Mouse (Mus musculus) heart, embryonic 13.5 days (tissue): Measurements from ENCODE around the gene 4922502D21Rik. TPM values are rescaled to one million over a fixed set of nuclear protein-coding genes. Genes with fewer than 3 reads are reported as not detected.
"Not testable (repeated sequence)": the region's sequence is repeated elsewhere in the genome, so short reads cannot be mapped to it uniquely, and the experiment has no call there.

Source experiments
- ATAC-seq: fragments of 200-750 bp; cut with Nextera tagmentation; 2 replicates; pipeline ENCODE4 v1.8.0; 2017; ENCODE audit warnings: moderate TSS enrichment; ENCODE audit not compliant: insufficient number of reproducible peaks, low FRiP score, low TSS enrichment; ENCODE audit errors: extremely low read depth
- H3K27ac ChIP-seq: fragments of 300-500 bp; sonication (generic); replicated peaks from 2 replicates; pipeline ENCODE4 v1.5.1; 2015; ENCODE audit warnings: moderate library complexity, mild to moderate bottlenecking, inconsistent platforms
- H3K27me3 ChIP-seq: fragments of 300-500 bp; sonication (generic); replicated peaks from 2 replicates; pipeline ENCODE4 v1.6.1; 2015; ENCODE audit warnings: mild to moderate bottlenecking, inconsistent platforms
- H3K36me3 ChIP-seq: fragments of 300-500 bp; sonication (generic); 2 replicates; pipeline ENCODE4 v1.6.1; 2015; ENCODE audit warnings: mild to moderate bottlenecking, inconsistent platforms
- H3K4me1 ChIP-seq: fragments of 300-500 bp; sonication (generic); 2 replicates; pipeline ENCODE4 v1.6.1; 2015; ENCODE audit warnings: inconsistent platforms
- H3K4me2 ChIP-seq: fragments of 300-500 bp; sonication (generic); 2 replicates; pipeline ENCODE4 v1.6.1; 2015; ENCODE audit warnings: inconsistent platforms, mild to moderate bottlenecking, moderate library complexity
- H3K4me3 ChIP-seq: fragments of 300-500 bp; sonication (generic); 2 replicates; pipeline ENCODE4 v1.5.1; 2015; ENCODE audit warnings: moderate library complexity, mild to moderate bottlenecking, inconsistent platforms
- H3K9ac ChIP-seq: fragments of 300-500 bp; sonication (generic); 2 replicates; pipeline ENCODE4 v1.6.1; 2015; ENCODE audit warnings: inconsistent platforms, mild to moderate bottlenecking, moderate library complexity
- H3K9me3 ChIP-seq: fragments of 300-500 bp; sonication (generic); 2 replicates; pipeline ENCODE4 v1.6.1; 2016; ENCODE audit warnings: inconsistent platforms
- WGBS: fragments of 180-500 bp; shearing (Covaris S2); methylation state at CpG from one replicate; pipeline ENCODE4 v1.1.7; 2015; ENCODE audit warnings: mixed read lengths; 5-methylcytosine and 5-hydroxymethylcytosine counted together
- polyA plus RNA-seq: library from polyadenylated mRNA; unstranded; fragments of >200 nt; fragmentation: Nextera tagmentation; extraction: Ambion mirVana; gene quantifications from 2 replicates; pipeline ENCODE4 v1.2.1, GENCODE M21; 2015

4922502D21Rik gene
- polyA plus RNA-seq, 1 experiment from 2014 or later, result not detected

GRCm38 (mm10) chr6:129344408-129344807, 12.8 kb upstream of the 4922502D21Rik start:
- Histone ChIP-seq H3K9me3 (peaks cover 3% of the 10 kb centered on the region; the same call in 1 of the 2 replicates), H3K4me2 (no peak overlapping the region), H3K9ac (no peak overlapping the region), H3K4me3 (no peak overlapping the region), H3K36me3 (no peaks in the 10 kb centered on the region), H3K27ac (no peak overlapping the region), H3K4me1 (no peaks in the 10 kb centered on the region), H3K27me3 (no peaks in the 10 kb centered on the region)
- WGBS, result 64% methylated on average over 3 of the region's 3 CpGs
- no peak for ATAC-seq

- H3K9me3 ChIP-seq, H3K9ac ChIP-seq, H3K4me2 ChIP-seq, H3K4me3 ChIP-seq, H3K27me3 ChIP-seq, H3K36me3 ChIP-seq, H3K27ac ChIP-seq, ATAC-seq, H3K4me1 ChIP-seq: not testable (repeated sequence)
- WGBS, result 74% methylated on average over 4 of the region's 4 CpGs
Measured at GRCm38 (mm10) chr6:129342391-129342790, 10.8 kb upstream of the 4922502D21Rik start, which contains the start of gene Clec12a. Gene Clec12a (plus strand): TSS chr6:129342691.

DNA sequence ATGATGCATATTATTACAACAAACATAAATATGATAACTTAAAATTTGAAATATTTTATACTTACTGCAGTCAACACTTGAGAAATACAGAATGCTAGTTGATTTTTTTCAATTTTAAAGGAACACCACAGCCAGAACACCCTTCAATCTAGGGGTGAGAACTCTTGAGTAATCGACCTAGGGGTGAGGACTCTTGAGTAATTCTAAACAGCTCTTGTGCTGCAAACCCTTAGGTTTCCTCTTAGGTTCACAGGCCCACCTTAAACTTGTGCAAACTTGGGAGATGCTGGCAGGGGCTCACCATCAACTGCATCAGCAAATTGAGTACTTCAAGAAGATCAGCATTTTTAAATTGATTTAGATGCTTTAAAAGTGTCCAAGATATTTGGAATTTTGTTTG, 6.2 kb upstream of the 4922502D21Rik start:
- Histone ChIP-seq H3K4me3 (no peak overlapping the region), H3K27ac (no peak overlapping the region), H3K9me3 (no peaks in the 10 kb centered on the region), H3K4me1 (no peaks in the 10 kb centered on the region), H3K36me3 (no peaks in the 10 kb centered on the region), H3K9ac (no peak overlapping the region), H3K27me3 (no peaks in the 10 kb centered on the region), H3K4me2 (no peak overlapping the region)
- no peak for ATAC-seq
- whole genome bisulfite sequencing, result 62% methylated on average over 1 of the region's 1 CpGs

DNA sequence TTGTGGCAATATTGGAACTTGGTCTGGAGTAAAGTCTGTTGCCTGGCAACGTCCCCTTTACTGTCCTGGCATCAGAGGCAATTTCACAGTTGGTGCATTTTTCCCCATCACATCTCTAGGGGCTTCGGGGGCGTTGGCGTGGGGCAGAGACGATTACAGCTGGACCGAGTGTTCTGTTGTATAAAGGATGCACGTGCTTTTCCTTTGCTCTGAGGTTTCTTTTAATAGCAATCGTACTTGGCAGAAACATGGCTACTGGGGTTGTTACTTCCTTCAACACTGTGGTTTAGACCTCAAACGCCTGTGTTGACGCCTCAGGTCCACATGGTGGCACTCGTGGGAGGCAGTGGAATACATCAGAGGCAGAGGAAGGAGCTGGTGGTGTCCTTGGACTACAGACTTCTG, 2.1 kb upstream of the 4922502D21Rik start:
- ATAC-seq, result no peak
- no peaks in the 10 kb centered on the region for H3K36me3 ChIP-seq
- no peak overlapping the region for H3K9ac ChIP-seq
- peak overlapping the region; percentile 40; the same call in 1 of the 2 replicates for H3K4me2 ChIP-seq
- H3K27ac ChIP-seq, result no peak overlapping the region
- 22% methylated on average over 11 of the region's 11 CpGs for WGBS
- H3K4me1 ChIP-seq, result no peaks in the 10 kb centered on the region
- H3K9me3 ChIP-seq, result no peaks in the 10 kb centered on the region
- H3K27me3 ChIP-seq, result no peaks in the 10 kb centered on the region
- H3K4me3 ChIP-seq, result no peak overlapping the region

- Histone ChIP-seq H3K4me1 (no peaks in the 10 kb centered on the region), H3K36me3 (no peaks in the 10 kb centered on the region), H3K27me3 (no peaks in the 10 kb centered on the region), H3K4me3 (no peak overlapping the region), H3K9me3 (no peaks in the 10 kb centered on the region), H3K9ac (no peak overlapping the region), H3K4me2 (no peak overlapping the region), H3K27ac (no peak overlapping the region)
- no peak for ATAC-seq
- 58% methylated on average over 13 of the region's 13 CpGs for WGBS
Measured at GRCm38 (mm10) chr6:129326568-129327150, 4.9 kb downstream of the 4922502D21Rik start.

GRCm38 (mm10) chr6:129326016-129326415, 5.6 kb downstream of the 4922502D21Rik start:
- no peak for ATAC-seq
- 25% methylated on average over 1 of the region's 1 CpGs for WGBS

GRCm38 (mm10) chr6:129319331-129319730, 12.3 kb downstream of the 4922502D21Rik start:
- no peak for ATAC-seq
- no peak overlapping the region for H3K27ac ChIP-seq
- H3K4me3 ChIP-seq, result no peak overlapping the region
- H3K9ac ChIP-seq, result no peak overlapping the region
- no peaks in the 10 kb centered on the region for H3K9me3 ChIP-seq
- no peaks in the 10 kb centered on the region for H3K4me1 ChIP-seq
- H3K27me3 ChIP-seq, result no peaks in the 10 kb centered on the region
- 71% methylated on average over 4 of the region's 4 CpGs for WGBS
- H3K36me3 ChIP-seq, result no peaks in the 10 kb centered on the region
- no peak overlapping the region for H3K4me2 ChIP-seq

More at GRCm38 (mm10) chr6:129326016-129326415, 5.6 kb downstream of the 4922502D21Rik start:
- no peak overlapping the region for H3K27ac ChIP-seq
- no peak overlapping the region for H3K4me2 ChIP-seq
- no peaks in the 10 kb centered on the region for H3K36me3 ChIP-seq
- no peak overlapping the region for H3K9ac ChIP-seq
- no peaks in the 10 kb centered on the region for H3K9me3 ChIP-seq
- no peaks in the 10 kb centered on the region for H3K4me1 ChIP-seq
- H3K27me3 ChIP-seq, result no peaks in the 10 kb centered on the region
- H3K4me3 ChIP-seq, result no peak overlapping the region

- Histone ChIP-seq H3K27me3 (no peaks in the 10 kb centered on the region), H3K4me3 (no peak overlapping the region), H3K9ac (no peak overlapping the region), H3K4me1 (no peaks in the 10 kb centered on the region), H3K36me3 (no peaks in the 10 kb centered on the region), H3K4me2 (no peak overlapping the region), H3K27ac (no peak overlapping the region), H3K9me3 (no peaks in the 10 kb centered on the region)
- 41% methylated on average over 1 of the region's 1 CpGs for WGBS
- no peak for ATAC-seq
Measured at GRCm38 (mm10) chr6:129318395-129318794, 13.2 kb downstream of the 4922502D21Rik start.

- H3K4me1 ChIP-seq, result no peaks in the 10 kb centered on the region
- no peaks in the 10 kb centered on the region for H3K36me3 ChIP-seq
- no peaks in the 10 kb centered on the region for H3K9me3 ChIP-seq
- no peak overlapping the region for H3K27ac ChIP-seq
- H3K4me3 ChIP-seq, result no peak overlapping the region
- H3K27me3 ChIP-seq, result no peaks in the 10 kb centered on the region
- WGBS, result 59% methylated on average over 2 of the region's 2 CpGs
- H3K4me2 ChIP-seq, result no peak overlapping the region
- no peak overlapping the region for H3K9ac ChIP-seq
- ATAC-seq, result no peak
Measured at GRCm38 (mm10) chr6:129316463-129316862, 15.1 kb downstream of the 4922502D21Rik start.

DNA sequence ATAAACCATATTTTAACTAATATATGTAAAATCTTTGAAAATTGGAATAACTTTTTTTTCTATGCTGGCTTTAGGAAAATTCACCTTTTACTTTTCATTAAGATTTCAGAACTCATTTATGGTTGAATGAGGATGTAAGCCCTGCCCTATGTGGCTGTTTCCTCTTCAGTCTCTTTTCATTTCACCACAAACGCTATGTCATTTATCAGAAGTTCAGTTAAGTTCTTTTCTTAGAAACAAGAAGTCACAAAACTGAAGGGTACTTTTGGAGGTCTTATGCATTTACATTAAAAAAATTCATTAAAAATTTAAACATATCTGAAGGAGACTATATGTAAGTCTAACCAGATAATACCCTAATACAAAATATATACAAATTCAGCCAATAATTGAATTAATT, 15.9 kb downstream of the 4922502D21Rik start:
- Histone ChIP-seq H3K36me3 (no peaks in the 10 kb centered on the region), H3K9me3 (no peaks in the 10 kb centered on the region), H3K9ac (no peak overlapping the region), H3K4me1 (no peaks in the 10 kb centered on the region), H3K4me2 (no peak overlapping the region), H3K4me3 (no peak overlapping the region), H3K27ac (no peak overlapping the region), H3K27me3 (no peaks in the 10 kb centered on the region)
- 73% methylated on average over 1 of the region's 1 CpGs for WGBS
- ATAC-seq, result no peak

GRCm38 (mm10) chr6:129314655-129315168, 16.9 kb downstream of the 4922502D21Rik start:
- H3K9ac ChIP-seq, result no peak overlapping the region

GRCm38 (mm10) chr6:129312499-129312898, 19.1 kb downstream of the 4922502D21Rik start:
- WGBS, result 72% methylated on average over 3 of the region's 3 CpGs
- H3K4me3 ChIP-seq, result no peak overlapping the region
- no peaks in the 10 kb centered on the region for H3K36me3 ChIP-seq
- H3K9me3 ChIP-seq, result no peaks in the 10 kb centered on the region
- H3K9ac ChIP-seq, result no peak overlapping the region
- no peaks in the 10 kb centered on the region for H3K4me1 ChIP-seq
- no peak for ATAC-seq
- H3K27ac ChIP-seq, result no peak overlapping the region
- H3K4me2 ChIP-seq, result no peak overlapping the region
- H3K27me3 ChIP-seq, result no peaks in the 10 kb centered on the region

More at GRCm38 (mm10) chr6:129314655-129315168, 16.9 kb downstream of the 4922502D21Rik start:
- Histone ChIP-seq H3K27me3 (no peaks in the 10 kb centered on the region), H3K9me3 (no peaks in the 10 kb centered on the region), H3K27ac (no peak overlapping the region), H3K4me2 (no peak overlapping the region), H3K4me1 (no peaks in the 10 kb centered on the region), H3K4me3 (no peak overlapping the region), H3K36me3 (no peaks in the 10 kb centered on the region)
- 77% methylated on average over 3 of the region's 3 CpGs for WGBS
- ATAC-seq, result no peak
